In genomic region chr1:59394072-59394471, GRCm38 (mm10) we compare ENCODE assay signal across 15 mouse cellular contexts.
DNase-seq lines count a peak whose midpoint lies in the region; ATAC-seq and TF ChIP-seq lines count a peak whose summit lies in the region.
"Had no signal": no experiment of that assay in that cellular context is flagged by ENCODE, and none has a peak within 500 bp of the region (broad histone marks: within the 10 kb centered on the region; RNA-seq: fewer than 3 reads in every experiment).

No protein-coding gene starts in this region.

- H3K4me1 ChIP-seq in midbrain, embryonic 13.5 days (replicated peaks): peaks cover 17% of the 10 kb centered on the region
- H3K4me1 ChIP-seq in midbrain, embryonic 16.5 days (ENCODE audit: control insufficient read depth, insufficient read depth, low read length): no peaks in the 10 kb centered on the region
- no peaks in the 10 kb centered on the region; the same call in 1 of the 2 replicates for H3K4me1 ChIP-seq in intestine, embryonic 14.5 days (replicated peaks; ENCODE audit: control insufficient read depth, insufficient read depth, low read length)
- peaks cover 12% of the 10 kb centered on the region for H3K4me1 ChIP-seq in neural tube, embryonic 15.5 days

- 0 out of 2 replicates have a peak overlapping the region, but pooled peaks have one; percentile 47 for H3K27ac ChIP-seq in midbrain, embryonic 13.5 days
- no peak overlapping the region for H3K27ac ChIP-seq in midbrain, embryonic 16.5 days (ENCODE audit: low read length)
- H3K27ac ChIP-seq in intestine, embryonic 14.5 days (ENCODE audit: low read depth): no peak overlapping the region
- H3K27ac ChIP-seq in neural tube, embryonic 15.5 days (replicated peaks): 0 out of 2 replicates have a peak overlapping the region, but pooled peaks have one; percentile 1
- H3K27ac ChIP-seq: gastrocnemius, adult 2 months; liver, embryonic 12.5 days had no signal

- H3K4me2 ChIP-seq in midbrain, embryonic 13.5 days (replicated peaks): no peak overlapping the region
- H3K4me2 ChIP-seq in midbrain, embryonic 16.5 days (ENCODE audit: low read length): no peak overlapping the region
- H3K4me2 ChIP-seq in intestine, embryonic 14.5 days (ENCODE audit: low read length): no peak overlapping the region
- H3K4me2 ChIP-seq in neural tube, embryonic 15.5 days: no peak overlapping the region
- H3K4me2 ChIP-seq: liver, embryonic 12.5 days had no signal

- H3K36me3 ChIP-seq in midbrain, embryonic 13.5 days: no peaks in the 10 kb centered on the region
- H3K36me3 ChIP-seq in midbrain, embryonic 16.5 days (ENCODE audit: control insufficient read depth, insufficient read depth, low read length): no peaks in the 10 kb centered on the region
- no peaks in the 10 kb centered on the region for H3K36me3 ChIP-seq in intestine, embryonic 14.5 days (ENCODE audit: control insufficient read depth, insufficient read depth, low read length)
- no peaks in the 10 kb centered on the region for H3K36me3 ChIP-seq in neural tube, embryonic 15.5 days
- H3K36me3 ChIP-seq: liver, embryonic 12.5 days had no signal

- ATAC-seq in midbrain, embryonic 13.5 days: no peak
- no peak for ATAC-seq in midbrain, embryonic 16.5 days
- ATAC-seq in intestine, embryonic 14.5 days (replicated peaks; ENCODE audit: low FRiP score, low TSS enrichment, low read depth): 0 out of 2 replicates have a peak, but pooled peaks have one; percentile 20
- peak; percentile 16; the same call in 1 of the 2 replicates for ATAC-seq in neural tube, embryonic 15.5 days (ENCODE audit: low FRiP score)
- ATAC-seq: CD4-positive, CD25-positive, alpha-beta regulatory T cell, adult 4 months; liver, embryonic 12.5 days; lung, postnatal 0 days had no signal

- no peak overlapping the region for H3K4me3 ChIP-seq in midbrain, embryonic 13.5 days (replicated peaks)
- no peak overlapping the region for H3K4me3 ChIP-seq in midbrain, embryonic 16.5 days (ENCODE audit: low read depth, low read length)
- H3K4me3 ChIP-seq in intestine, embryonic 14.5 days (ENCODE audit: low read depth, low read length): no peak overlapping the region
- no peak overlapping the region for H3K4me3 ChIP-seq in neural tube, embryonic 15.5 days (replicated peaks)
- H3K4me3 ChIP-seq: erythroblast, embryonic 14.5 days; gastrocnemius, adult 2 months; liver, embryonic 12.5 days had no signal

- no peaks in the 10 kb centered on the region for H3K9me3 ChIP-seq in midbrain, embryonic 13.5 days
- no peaks in the 10 kb centered on the region for H3K9me3 ChIP-seq in midbrain, embryonic 16.5 days (replicated peaks; ENCODE audit: control insufficient read depth, low read length, poor library complexity, severe bottlenecking)
- H3K9me3 ChIP-seq in intestine, embryonic 14.5 days (ENCODE audit: control insufficient read depth, low read length): no peaks in the 10 kb centered on the region
- no peaks in the 10 kb centered on the region for H3K9me3 ChIP-seq in neural tube, embryonic 15.5 days (replicated peaks)
- H3K9me3 ChIP-seq: liver, embryonic 12.5 days had no signal

- no peak for TF ChIP-seq POLR2A in brain, embryonic 14.5 days (IDR thresholded peaks at IDR 0.05; ENCODE audit: borderline replicate concordance, extremely low read depth, insufficient read depth, insufficient read length, poor library complexity, severe bottlenecking)

- H3K9ac ChIP-seq in midbrain, embryonic 13.5 days (replicated peaks): no peak overlapping the region
- no peak overlapping the region for H3K9ac ChIP-seq in midbrain, embryonic 16.5 days (ENCODE audit: low read depth, low read length)
- no peak overlapping the region for H3K9ac ChIP-seq in intestine, embryonic 14.5 days (ENCODE audit: low read length)
- no peak overlapping the region for H3K9ac ChIP-seq in neural tube, embryonic 15.5 days (replicated peaks)
- H3K9ac ChIP-seq: liver, embryonic 12.5 days had no signal

- no peak for TF ChIP-seq CTCF in brain, embryonic 14.5 days (IDR thresholded peaks at IDR 0.05; ENCODE audit: borderline replicate concordance, extremely low read depth, insufficient read depth, insufficient read length)

- DNase-seq in brain, embryonic 14.5 days (ENCODE audit: low read depth): peak; percentile 43
- no peak for DNase-seq in intestine, embryonic 14.5 days (ENCODE audit: low spot score)
- no peak for DNase-seq in Muller cell, postnatal 12 days (ENCODE audit: inconsistent ontology term)
- no peak for DNase-seq in layer of hippocampus, adult 9-10 months (ENCODE audit: low spot score)
- DNase-seq: adrenal gland, adult 2 months; cerebellum, adult 9-11 months; gastrocnemius, adult 2 months; heart, adult 18-20 months had no signal

- 0 out of 2 replicates have a peak, but pooled peaks cover 5% of the 10 kb centered on the region for H3K27me3 ChIP-seq in midbrain, embryonic 13.5 days
- no peaks in the 10 kb centered on the region for H3K27me3 ChIP-seq in midbrain, embryonic 16.5 days (ENCODE audit: control insufficient read depth, insufficient read depth, low read depth, low read length)
- H3K27me3 ChIP-seq in intestine, embryonic 14.5 days (replicated peaks; ENCODE audit: control insufficient read depth, insufficient read depth, low read length): no peaks in the 10 kb centered on the region
- no peaks in the 10 kb centered on the region for H3K27me3 ChIP-seq in neural tube, embryonic 15.5 days (replicated peaks)
- H3K27me3 ChIP-seq: liver, embryonic 12.5 days had no signal

- WGBS in midbrain, embryonic 13.5 days: 80% methylated on average over 4 of the region's 4 CpGs
- 72% methylated on average over 4 of the region's 4 CpGs for WGBS in midbrain, embryonic 16.5 days
- WGBS in intestine, embryonic 14.5 days: 73% methylated on average over 4 of the region's 4 CpGs
- WGBS in neural tube, embryonic 15.5 days: 67% methylated on average over 4 of the region's 4 CpGs

Comparison
In these comparisons a context has a peak if more than half of its experiments do, and no peak if none do; other contexts are left out.
1. H3K27ac ChIP-seq: peak in midbrain, embryonic 13.5 days (single experiment) and neural tube, embryonic 15.5 days (single experiment); none in midbrain, embryonic 16.5 days (single experiment) and intestine, embryonic 14.5 days (single experiment).
2. ATAC-seq: peak in intestine, embryonic 14.5 days (single experiment) and neural tube, embryonic 15.5 days (single experiment); none in midbrain, embryonic 13.5 days (single experiment) and midbrain, embryonic 16.5 days (single experiment).